Mouse (Mus musculus) kidney, adult 18-20 months (tissue): ENCODE data around the gene Rbfox2.

Experiments used
- DNase-seq: peaks from one replicate; pipeline ENCODE4 v3.0.0; 2021

Rbfox2 gene

DNA sequence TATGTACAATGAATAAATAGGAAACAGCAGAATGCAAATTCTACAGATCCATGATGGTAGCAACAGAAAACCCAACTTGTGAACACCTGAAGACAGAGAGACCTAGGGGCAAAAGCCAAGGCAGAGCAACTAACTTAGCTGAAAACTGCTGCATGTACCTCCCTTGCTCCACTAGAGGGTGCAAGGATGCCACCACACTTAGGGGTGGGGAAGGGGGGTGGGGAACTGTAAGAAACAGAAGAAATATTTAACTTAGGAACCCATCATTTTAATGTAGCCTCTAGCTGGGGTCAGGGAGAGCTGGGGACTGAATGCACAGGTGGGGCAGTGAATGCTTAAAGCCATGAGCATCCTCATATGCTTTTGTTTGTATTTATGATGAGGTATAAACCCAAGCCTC is 81.5 kb downstream of the Rbfox2 start:
- DNase-seq, result no peak

DNA sequence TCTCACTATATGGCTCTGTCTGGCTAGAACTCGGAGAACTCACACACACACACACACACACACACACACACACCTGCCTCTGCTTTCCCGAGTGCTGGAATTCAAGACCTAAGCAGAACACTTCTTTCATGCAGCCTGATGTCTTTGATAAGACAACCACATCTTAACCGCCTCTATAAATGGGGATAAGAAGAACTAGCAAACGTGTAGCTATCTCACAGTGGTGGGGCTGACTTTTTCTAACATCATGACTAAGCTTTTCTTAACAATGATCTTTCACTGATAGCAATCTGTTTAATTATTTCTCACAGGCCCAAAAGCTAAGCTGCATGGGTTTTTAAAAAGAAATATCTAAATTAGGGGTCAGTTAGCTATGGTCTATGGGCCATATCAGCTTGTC is 86.0 kb downstream of the Rbfox2 start:
- no peak for DNase-seq

DNA sequence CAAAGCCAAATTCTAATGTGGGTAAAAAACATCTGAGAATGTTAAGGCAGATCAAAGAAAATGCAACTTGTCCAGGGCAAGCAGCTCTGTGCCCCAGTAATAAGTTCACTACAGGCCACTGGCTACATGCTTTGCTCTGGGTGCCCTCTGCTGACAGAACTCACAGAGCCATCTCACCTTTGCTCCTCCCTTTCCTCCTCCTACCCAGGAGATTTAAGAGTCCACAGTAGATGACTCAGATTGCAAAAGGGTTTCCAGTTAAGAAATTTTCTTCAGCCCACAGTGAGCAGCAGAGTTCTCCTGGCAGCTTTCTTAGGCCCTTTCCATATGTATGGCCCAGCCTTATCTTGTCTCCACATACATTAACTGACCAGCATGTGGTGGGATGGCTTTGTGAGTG is 86.7 kb downstream of the Rbfox2 start:
- DNase-seq, result peak; percentile 68

DNA sequence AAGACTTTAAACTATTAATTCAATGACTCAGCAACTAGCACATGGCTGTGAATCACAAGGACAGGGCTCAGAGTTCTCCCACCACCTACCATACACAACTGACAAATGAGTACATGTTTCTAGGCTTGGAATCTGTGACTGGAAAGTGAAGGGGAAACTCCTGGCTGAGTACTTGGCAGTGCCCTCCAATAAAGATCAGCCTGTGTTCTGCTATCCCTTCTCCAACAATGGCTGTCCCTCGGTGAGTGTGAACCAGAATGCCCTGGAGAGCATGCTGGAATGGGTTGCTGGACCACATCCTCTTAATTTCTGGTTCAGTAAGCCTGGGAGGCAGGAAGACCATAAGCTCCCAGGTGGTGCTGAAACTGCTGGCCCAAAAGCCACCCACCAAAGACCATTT is 87.2 kb downstream of the Rbfox2 start:
- no peak for DNase-seq

DNA sequence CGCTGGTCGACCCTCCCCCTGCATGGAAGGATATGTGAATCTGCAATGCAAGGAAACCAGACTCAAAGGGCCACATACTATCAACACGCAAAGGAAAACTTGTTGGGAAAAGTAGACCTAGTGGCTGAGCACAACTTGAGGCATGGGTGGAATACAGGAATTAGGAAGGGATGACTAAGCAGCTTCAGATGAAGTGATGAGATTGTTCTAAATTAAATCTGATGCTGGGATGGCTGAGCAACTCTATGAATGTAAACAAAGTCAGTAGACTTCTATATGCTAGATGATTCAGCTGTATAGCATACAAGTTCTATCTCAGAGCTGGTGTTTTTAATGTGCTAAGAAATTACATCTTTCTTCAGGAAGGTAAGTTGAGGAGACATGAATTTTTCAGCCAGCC is 88.8 kb downstream of the Rbfox2 start:
- DNase-seq, result no peak

DNA sequence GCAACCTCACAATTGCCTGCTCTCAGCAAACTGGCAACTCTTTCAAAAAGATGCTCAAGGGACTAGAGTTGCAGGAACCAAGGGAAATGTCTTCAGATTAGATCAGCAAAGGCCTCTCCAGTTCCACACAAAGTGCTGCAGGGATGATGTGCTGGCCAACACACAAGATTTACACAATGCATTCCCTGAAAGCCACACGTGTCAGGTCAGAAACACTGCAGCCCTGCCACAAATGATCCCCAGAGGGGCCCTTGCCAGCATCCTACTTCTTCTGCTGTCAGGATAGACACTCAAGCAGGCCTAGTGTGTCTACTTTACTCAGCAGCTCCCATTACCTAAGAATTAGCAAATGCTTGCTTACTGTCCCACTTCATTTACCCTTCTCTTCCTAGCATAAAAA is 89.3 kb downstream of the Rbfox2 start:
- DNase-seq, result no peak

DNA sequence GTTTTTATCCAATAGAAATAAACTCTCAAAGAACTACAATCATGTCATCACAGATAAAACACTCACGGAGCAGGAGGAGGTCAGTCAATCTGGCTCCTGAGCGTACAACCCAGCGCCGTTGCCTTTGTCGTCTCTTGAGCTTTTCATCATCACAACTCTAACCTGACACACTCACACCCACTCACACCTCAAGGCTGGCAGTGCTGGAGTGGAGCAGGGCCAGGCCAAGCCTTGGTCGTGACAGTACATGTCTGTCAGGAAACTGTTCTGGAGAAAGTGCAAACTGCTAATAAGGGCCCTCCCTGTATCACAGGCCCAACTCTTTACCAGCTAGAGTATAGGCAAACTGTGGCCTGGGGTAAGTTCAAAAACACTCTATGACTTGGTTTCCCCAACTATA is 90.1 kb downstream of the Rbfox2 start:
- no peak for DNase-seq

DNA sequence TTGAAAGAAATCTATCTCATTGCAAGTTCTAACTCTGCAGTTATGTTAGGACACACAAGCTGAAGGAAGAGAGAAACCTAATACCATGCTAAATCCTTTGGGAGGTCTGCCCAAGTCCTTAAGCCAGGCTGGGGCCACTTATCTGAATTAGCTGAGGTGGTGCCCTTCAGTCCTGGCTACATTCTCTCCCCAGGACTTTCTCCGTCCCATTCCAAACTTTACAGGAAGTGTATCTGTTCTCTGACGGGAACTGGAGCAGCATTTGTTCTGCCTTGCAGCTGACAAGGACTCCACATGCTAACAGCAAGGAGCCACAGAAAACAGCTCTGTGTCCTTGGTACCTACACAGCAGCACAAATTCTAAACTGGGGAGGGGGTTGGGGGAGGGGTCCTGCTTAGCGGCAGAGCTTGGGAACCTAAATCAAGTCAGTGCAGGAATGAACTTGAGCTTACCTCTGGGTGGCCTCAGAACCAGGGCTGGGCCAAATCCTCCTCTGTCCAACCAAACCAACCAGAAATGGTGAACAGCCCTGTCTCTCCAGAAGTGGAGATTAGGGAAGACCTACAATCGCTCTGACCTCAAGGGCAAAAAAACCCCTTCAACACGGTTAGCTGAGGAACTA is 91.5 kb downstream of the Rbfox2 start:
- no peak for DNase-seq

DNA sequence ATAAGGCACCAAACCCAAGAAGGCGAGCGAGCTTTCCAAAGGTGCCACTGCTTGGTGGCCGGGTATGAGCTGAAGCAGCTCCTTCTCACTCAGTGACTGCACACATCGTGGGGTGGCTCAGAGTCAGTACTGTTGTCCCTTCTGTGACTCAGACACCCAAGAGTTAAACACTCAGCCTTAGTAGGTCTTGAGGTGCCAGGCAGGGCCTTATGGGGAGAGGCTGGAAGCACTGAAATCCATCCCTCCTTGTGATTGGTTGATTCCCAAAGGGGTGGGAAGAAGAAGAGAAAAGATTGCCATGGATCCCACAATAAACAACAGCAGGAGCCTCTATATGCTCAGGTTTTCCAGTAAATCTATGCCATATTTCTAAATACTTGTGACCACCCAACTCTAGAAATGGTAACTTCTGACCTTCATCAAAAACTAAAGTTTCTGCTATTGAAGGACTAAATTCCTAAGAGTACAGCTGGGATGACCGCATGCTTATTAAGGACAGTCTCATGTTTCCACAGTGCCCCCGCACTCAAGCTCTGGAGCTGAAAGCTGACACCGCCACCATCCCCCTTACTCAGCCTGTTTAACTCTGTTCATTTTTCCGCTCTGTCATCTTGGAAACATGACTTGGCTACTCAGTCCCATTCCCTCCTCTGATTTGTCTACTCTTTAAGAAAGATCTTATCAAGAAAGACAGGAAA is 92.2 kb downstream of the Rbfox2 start:
- no peak for DNase-seq

DNA sequence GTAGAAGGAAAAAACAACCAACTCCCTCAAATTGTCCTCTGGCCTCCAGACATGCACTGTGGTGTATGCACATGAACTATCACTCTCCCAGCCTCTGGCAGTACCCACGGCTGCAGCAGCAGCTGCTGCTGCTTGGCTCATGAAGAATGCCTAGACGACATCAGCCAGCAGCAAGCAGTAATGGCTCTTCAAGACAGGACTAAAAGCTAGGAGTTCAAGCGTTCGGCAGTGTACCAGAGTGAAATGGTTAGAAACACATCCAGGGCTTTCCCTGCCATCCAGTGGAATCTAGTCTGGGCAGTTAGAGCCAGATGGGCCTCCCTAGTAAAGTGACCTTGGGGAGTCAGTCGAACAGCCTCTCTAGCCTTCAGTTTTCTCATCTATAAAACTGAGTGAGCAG is 93.0 kb downstream of the Rbfox2 start:
- DNase-seq, result no peak

DNA sequence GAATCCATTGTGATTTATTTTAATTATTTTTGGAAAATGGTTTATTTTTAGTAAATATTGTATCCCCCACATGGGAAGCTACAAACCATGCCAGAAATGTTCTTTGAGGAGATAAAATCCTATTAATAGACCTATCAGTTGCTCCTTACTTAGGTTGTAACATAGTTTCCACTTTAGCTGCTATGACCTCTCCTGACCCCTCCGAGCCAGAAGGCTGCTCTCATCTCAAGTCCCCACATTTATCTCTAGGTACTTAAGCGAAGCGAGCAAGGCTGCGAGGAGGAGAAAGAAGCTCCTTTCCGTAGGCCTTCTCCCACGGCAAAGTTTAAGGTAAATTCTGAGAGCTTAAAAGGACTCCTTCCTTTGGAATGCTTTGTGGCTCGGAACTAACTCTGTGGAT is 94.0 kb downstream of the Rbfox2 start:
- no peak for DNase-seq

DNA sequence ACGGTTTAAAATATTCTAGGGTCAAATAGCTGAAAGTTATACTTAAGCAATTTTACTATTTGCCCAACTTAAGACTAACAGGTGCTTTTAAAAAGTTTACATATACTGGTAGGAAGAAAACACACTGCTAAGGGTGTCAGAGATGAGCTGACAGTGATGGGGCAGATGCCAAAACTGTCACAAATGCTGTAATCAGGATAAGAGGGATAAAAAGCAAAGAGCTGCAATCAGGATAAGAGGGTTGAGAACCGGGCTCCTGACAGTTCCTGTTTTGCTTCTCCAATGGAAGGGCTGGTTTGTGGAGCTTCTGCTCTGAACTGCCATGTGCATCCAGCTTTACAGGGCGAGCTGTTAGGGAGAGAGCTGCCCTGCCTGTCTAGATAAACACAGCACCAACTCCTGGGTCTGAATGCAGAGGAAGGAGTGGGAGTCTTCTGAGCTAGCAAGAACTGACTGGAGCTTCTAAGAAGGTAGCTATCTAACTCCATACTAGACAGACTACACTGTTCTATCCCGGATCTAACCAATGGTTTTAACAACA is 94.5 kb downstream of the Rbfox2 start:
- no peak for DNase-seq

DNA sequence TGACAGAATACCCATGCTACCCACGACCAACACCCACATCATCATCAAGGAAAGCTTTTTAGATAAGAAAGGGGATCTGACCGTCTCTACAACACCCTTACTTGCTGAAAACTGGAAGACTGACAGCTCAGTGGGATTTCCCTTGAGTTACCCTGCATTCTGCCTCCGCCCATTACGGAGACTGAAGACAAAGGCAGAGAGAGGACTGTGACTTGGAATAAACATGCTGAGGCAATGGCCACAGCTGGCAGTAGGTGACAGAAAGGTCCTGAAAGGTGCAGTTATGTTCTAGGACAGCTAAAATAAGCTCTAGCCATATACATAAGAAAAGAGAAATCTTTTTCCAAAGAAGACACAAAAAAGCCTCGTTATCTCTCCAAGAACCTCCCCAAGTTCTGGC is 99.8 kb downstream of the Rbfox2 start:
- DNase-seq, result no peak

DNA sequence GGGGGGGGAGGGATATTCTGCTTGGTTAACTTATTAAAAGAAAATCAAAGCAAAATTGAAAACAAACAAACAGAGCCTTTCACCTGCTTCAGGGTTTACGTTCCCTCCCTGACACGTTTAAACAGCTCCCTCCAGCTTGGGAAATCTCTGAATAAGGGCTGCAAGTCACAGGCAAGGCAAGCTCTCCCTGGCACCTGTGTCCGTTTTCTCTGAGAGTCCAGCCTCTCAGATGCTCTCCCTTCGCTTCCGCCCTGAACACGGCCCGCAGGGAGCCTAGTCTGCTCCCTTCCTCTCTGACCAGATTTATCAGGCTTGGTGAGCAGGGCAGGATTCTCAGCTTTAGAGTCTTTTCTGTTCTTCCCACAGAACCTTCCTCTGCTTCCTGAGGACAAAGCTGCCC is 101.9 kb downstream of the Rbfox2 start:
- DNase-seq, result no peak

DNA sequence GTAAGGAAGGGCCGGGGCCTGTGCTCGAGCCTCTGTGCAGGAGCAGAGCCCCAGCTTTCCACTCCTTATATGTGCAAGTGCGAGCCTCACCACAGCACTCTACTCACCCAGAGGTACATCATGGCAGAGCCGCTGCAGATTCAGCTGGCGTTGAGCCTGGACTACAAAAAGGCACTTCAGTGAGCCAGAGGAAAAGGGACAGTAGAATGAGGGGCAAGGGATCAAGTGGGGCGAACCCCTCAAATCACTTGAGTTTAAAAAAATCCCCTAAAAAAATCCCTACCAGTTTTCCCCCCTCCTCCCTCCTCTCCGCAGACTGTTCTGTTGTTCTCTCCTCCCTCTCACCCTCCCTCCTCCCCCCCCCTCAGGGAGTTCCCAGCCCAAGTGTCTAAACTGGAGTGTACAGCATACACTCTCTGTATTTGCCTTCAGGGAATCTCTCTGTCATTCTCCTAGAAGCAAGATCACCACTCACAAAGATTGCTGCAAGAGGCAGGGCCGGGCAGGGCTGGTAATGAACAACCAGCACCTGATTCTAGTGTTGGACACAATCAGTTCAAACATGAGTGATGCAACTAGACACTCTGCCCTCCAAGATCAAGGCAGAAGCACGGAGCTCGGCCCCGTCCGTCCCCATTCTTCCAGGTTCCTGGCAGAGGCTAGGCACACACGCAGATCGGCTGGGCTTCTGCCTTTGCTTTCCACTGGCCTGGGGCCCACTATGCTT is 103.4 kb downstream of the Rbfox2 start:
- peak; percentile 59 for DNase-seq

DNA sequence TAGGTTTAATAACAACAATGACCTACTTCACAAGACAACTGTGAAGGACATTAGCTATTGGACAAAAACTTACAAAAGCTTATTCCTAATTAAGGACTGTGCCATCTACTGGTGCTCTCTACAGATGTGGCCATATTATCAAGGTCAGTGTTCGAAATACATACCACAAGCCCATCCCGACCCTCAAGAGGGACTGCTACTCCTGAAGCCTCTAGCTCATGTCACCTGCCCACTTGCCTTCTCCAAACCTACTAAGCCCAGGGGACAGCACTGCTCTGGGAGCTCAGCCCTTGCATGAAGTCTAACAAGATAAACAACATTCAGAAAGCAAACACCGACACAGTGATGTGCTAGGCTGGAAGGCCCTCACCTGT is 103.9 kb downstream of the Rbfox2 start:
- no peak for DNase-seq

DNA sequence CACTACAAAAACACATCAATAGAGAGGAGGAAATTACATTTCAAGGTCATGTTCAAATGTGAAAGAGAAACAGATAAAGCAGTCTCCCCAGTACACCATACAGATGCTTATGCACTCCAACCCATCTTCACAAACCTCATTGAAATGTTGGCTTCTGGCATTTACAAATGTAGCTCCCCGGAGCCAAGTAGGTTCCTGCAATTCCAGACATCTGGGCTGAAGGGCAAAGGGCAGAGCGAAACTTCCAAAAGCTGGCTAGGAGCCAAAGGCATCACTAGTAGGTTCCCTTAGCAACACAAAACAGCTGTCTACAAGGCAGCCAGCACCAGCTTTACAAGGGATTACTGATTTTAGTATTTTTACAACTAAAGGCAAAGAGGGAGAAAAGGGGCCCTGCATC is 104.6 kb downstream of the Rbfox2 start:
- DNase-seq, result peak; percentile 79

DNA sequence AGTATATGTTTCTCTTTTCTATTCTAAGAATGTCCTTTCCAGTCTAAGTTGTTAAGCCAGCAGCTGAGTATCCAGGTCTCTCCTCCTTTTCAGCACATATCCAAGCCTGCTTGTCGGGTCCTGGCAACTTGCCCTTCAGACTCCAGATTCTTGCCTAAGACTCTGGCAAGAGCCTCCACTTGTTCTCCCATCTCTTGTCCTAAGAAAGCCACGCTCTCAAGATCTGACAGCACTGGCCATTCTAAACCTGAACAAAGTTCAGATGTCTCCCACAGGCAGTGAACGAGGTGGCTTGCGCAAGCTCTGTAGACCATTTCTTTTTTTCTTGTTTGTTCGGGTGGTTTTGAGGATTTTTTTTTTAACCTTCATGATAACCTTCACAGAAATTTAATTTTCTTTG is 110.0 kb downstream of the Rbfox2 start:
- DNase-seq, result peak; percentile 72

DNA sequence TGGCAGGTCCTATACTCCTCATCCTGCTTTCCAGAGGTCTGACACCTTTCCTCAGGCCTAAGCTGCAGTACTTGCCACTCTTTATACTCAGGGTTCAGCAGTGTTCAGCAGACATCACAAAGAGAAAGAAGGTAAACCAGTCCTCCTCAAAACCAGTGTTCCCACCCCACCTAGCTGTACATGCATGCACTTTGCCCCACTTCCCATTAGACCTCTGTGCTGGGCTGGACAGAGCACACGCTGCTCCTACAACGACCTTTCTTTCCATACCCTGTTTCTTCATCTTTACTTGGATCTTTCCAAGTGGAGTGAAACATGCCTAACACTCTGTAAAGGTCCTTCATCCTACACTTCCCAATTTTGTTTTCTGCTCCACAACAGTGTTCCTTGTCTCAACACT is 110.8 kb downstream of the Rbfox2 start:
- DNase-seq, result no peak

DNA sequence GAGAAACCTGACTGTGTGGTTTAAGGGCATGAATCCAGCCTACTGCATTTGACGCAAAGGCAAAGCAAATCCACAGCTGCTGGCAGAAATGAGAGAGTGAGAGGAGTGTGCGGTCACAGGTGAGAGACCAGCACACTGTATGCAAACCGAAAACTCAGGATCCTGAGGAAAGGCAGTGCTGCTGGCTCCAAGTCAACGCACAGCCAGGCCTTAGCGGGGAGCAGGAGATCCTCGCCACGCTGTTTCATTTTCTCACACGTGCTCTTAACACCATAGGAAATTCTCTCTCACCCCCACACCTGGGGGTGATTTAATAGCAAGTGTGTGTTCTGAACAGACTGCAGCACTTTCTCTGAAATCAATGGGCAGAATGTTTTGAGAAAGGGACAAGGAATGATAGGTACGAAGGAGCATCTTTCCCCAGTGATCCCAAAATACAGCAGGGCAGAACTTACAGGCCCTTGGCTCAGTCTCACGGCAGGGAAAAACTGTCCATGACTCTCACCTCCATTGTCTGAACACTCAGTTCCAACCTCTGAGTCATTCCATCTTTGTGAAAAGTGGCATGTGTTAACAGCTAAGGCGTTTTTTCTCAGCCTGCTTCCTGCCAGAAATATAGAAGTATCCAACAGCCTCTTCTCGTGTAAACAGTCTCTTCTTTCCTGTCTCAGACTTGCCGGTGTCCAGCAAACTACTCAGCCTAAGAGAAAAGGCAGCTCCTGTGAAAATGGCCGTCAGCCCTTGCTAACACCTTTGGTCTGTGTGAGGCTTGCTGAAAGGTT is 114.5 kb downstream of the Rbfox2 start:
- no peak for DNase-seq

DNA sequence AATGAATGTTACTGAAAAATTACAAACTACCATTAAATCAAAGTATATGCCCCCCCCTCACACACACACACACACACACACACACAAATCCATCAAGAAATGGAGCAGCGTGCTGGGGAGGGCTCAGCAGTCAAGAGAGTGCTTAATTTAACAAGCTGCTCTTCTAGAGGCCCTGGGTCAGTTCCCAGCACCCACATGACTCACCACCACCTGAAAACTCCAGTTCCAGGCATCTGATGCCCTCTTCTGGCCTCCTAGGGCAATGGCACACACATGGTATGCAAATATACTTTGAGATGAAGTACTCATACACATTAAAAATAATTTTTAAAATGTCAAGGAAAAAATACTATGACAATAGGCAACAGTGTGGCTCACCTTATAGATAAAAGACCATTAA is 120.7 kb downstream of the Rbfox2 start:
- DNase-seq, result no peak

DNA sequence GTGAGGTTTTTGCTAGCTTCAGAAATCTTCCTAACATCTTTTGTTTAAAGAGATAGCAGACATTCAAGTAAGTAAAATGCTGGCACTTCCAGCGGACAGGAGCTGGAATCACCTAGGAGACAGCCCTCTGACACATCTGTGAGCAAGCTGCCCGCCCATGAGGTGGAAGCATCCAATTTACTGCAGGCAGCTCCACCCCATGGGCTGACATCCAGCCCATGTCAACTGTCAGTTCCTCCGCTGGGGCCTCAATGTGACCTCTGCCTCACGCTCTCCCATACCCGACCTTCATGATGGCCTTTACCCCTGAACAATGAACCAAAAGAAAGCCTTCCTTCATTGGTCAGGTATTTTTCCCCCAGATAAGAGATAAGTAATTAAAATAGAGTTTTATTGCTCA is 121.2 kb downstream of the Rbfox2 start:
- no peak for DNase-seq

DNA sequence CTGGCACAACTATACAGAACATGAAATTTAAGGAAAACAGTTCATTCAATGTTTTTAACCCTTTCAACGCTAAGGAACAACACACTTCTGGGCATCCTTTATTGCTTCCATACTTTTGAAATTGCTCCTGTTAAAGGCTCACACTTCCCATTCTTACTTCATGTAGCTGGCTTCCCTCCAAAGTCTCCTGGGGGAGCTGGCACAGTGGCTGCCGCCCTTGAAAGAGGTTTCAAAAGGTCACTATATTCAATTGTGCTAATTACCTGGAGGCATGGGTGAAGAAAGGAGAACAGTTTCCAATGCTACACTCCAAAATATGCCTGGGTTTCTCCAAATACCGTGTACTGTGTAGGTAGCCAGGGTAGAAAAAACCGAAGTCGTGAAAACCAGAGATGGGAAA is 124.0 kb downstream of the Rbfox2 start:
- DNase-seq, result peak; percentile 25
